ENCODE assay signal across 8 mouse cellular contexts in the genomic region with DNA sequence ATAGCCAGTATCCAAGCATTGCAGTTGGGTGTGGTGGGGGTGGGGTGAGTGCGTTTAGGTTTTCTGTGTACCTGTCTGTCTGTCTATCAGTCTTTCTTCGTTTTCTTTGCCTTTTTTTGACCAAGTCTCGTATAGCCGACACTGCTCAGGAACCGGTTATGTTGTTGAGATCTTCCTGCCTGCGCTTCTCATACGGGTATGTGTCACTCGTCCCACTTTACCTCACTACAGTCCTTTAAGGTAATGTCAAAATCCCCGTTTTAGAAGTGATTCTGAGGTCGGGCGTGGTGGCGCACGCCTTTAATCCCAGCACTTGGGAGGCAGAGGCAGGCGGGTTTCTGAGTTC. TPM values are rescaled to one million over a fixed set of nuclear protein-coding genes. Genes with fewer than 3 reads are reported as not detected.
DNase-seq lines count a peak whose midpoint lies in the region; ATAC-seq and TF ChIP-seq lines count a peak whose summit lies in the region.

No protein-coding gene starts in this region.

- DNase-seq in kidney, postnatal 10 days = no peak
- DNase-seq in hindbrain, embryonic 14.5 days (ENCODE audit: low spot score) = no peak
- no peak for DNase-seq in midbrain, embryonic 14.5 days
- no peak for DNase-seq in c-Kit-positive CD71-positive TER-119-positive erythroid progenitor cells, embryonic 14.5 days (ENCODE audit: low spot score)
- no peak for DNase-seq in embryo, embryonic 9.5 days (ENCODE audit: extremely low spot score)
- DNase-seq in kidney, adult 11 months = no peak

- 0 out of 2 replicates have a peak, but pooled peaks cover 9% of the 10 kb centered on the region for H3K4me1 ChIP-seq in kidney, embryonic 15.5 days
- H3K4me1 ChIP-seq in bone marrow macrophage, adult 2 months (ENCODE audit: control insufficient read depth, insufficient read depth, low read length) = peaks cover 13% of the 10 kb centered on the region
- peaks cover 4% of the 10 kb centered on the region; the same call in 1 of the 2 replicates for H3K4me1 ChIP-seq in hindbrain, embryonic 14.5 days (replicated peaks; ENCODE audit: control insufficient read depth, insufficient read depth, low read length)
- H3K4me1 ChIP-seq in midbrain, embryonic 14.5 days (ENCODE audit: control insufficient read depth, insufficient read depth, low read length) = no peaks in the 10 kb centered on the region; the same call in 1 of the 2 replicates

- peak overlapping the region; percentile 64 for H3K9ac ChIP-seq in kidney, embryonic 15.5 days
- H3K9ac ChIP-seq in hindbrain, embryonic 14.5 days = peak overlapping the region; percentile 55
- peak overlapping the region; percentile 71; the same call in 1 of the 2 replicates for H3K9ac ChIP-seq in midbrain, embryonic 14.5 days (replicated peaks; ENCODE audit: low read length)

- H3K4me2 ChIP-seq in kidney, embryonic 15.5 days = peak overlapping the region; percentile 79
- H3K4me2 ChIP-seq in hindbrain, embryonic 14.5 days (replicated peaks) = peak overlapping the region; percentile 55
- H3K4me2 ChIP-seq in midbrain, embryonic 14.5 days (ENCODE audit: low read length) = peak overlapping the region; percentile 57

- WGBS in kidney, embryonic 15.5 days = 9% methylated on average over 14 of the region's 14 CpGs
- WGBS in hindbrain, embryonic 14.5 days = 11% methylated on average over 14 of the region's 14 CpGs
- WGBS in midbrain, embryonic 14.5 days = 15% methylated on average over 14 of the region's 14 CpGs

- H3K36me3 ChIP-seq in kidney, embryonic 15.5 days = no peaks in the 10 kb centered on the region
- no peaks in the 10 kb centered on the region for H3K36me3 ChIP-seq in hindbrain, embryonic 14.5 days (replicated peaks; ENCODE audit: control insufficient read depth, insufficient read depth)
- H3K36me3 ChIP-seq in midbrain, embryonic 14.5 days (ENCODE audit: control insufficient read depth, insufficient read depth, low read length) = no peaks in the 10 kb centered on the region

- no peak for TF ChIP-seq CTCF in bone marrow macrophage, adult 2 months (IDR thresholded peaks at IDR 0.05; ENCODE audit: low read depth, low read length)

- no peak for TF ChIP-seq POLR2A in bone marrow macrophage, adult 2 months (IDR thresholded peaks at IDR 0.05; ENCODE audit: borderline replicate concordance, low read depth, low read length)

- no peaks in the 10 kb centered on the region for H3K27me3 ChIP-seq in kidney, embryonic 15.5 days
- H3K27me3 ChIP-seq in hindbrain, embryonic 14.5 days (ENCODE audit: control insufficient read depth, insufficient read depth, low read length) = no peaks in the 10 kb centered on the region
- H3K27me3 ChIP-seq in midbrain, embryonic 14.5 days (ENCODE audit: control insufficient read depth, insufficient read depth, low read length) = no peaks in the 10 kb centered on the region

- H3K9me3 ChIP-seq in kidney, embryonic 15.5 days (replicated peaks) = no peaks in the 10 kb centered on the region
- no peaks in the 10 kb centered on the region for H3K9me3 ChIP-seq in hindbrain, embryonic 14.5 days (ENCODE audit: control insufficient read depth, low read length)
- no peaks in the 10 kb centered on the region for H3K9me3 ChIP-seq in midbrain, embryonic 14.5 days (ENCODE audit: control insufficient read depth, low read length)

- no peak overlapping the region for H3K27ac ChIP-seq in kidney, embryonic 15.5 days
- H3K27ac ChIP-seq in bone marrow macrophage, adult 2 months (ENCODE audit: insufficient read depth, low read depth, low read length) = no peak overlapping the region
- H3K27ac ChIP-seq in hindbrain, embryonic 14.5 days = no peak overlapping the region
- H3K27ac ChIP-seq in midbrain, embryonic 14.5 days (replicated peaks; ENCODE audit: low read depth, low read length) = 0 out of 2 replicates have a peak overlapping the region, but pooled peaks have one; percentile 87

- peak overlapping the region; percentile 66 for H3K4me3 ChIP-seq in kidney, embryonic 15.5 days (replicated peaks)
- peak overlapping the region; percentile 81 for H3K4me3 ChIP-seq in bone marrow macrophage, adult 2 months (ENCODE audit: insufficient read depth, low read length)
- peak overlapping the region; percentile 50 for H3K4me3 ChIP-seq in hindbrain, embryonic 14.5 days (replicated peaks; ENCODE audit: low read length)
- H3K4me3 ChIP-seq in midbrain, embryonic 14.5 days (replicated peaks; ENCODE audit: low read depth, low read length) = peak overlapping the region; percentile 70

- ATAC-seq in kidney, embryonic 15.5 days (replicated peaks; ENCODE audit: low FRiP score) = no peak; the same call in 1 of the 2 replicates
- peak; percentile 75 for ATAC-seq in hindbrain, embryonic 14.5 days (ENCODE audit: low FRiP score)
- peak; percentile 57; the same call in 1 of the 2 replicates for ATAC-seq in midbrain, embryonic 14.5 days (ENCODE audit: low FRiP score, low TSS enrichment)

RNA-seq across cellular contexts. Expression of gene Ccdc28a, which starts 0.6 kb away (rescaled TPM):
- 14.4 and 16.1 TPM in 2 replicates for polyA plus RNA-seq in kidney, embryonic 15.5 days (2015; fragmentation: Nextera tagmentation; extraction: Ambion mirVana)
- polyA plus RNA-seq in bone marrow macrophage, adult 2 months (2012; ENCODE audit: insufficient read depth, insufficient read length, missing spikeins) = 15.7 and 18.7 TPM in 2 replicates
- 4.8 and 7.0 TPM in 2 replicates for polyA plus RNA-seq in hindbrain, embryonic 14.5 days (2014; fragmentation: Nextera tagmentation; extraction: Ambion mirVana)
- polyA plus RNA-seq in midbrain, embryonic 14.5 days (2014; fragmentation: Nextera tagmentation; extraction: Ambion mirVana) = 7.9 and 8.3 TPM in 2 replicates

RNA-seq across cellular contexts. Expression of gene Ect2l, which starts 24.7 kb away (rescaled TPM):
- 0.38 and 0.55 TPM in 2 replicates for polyA plus RNA-seq in kidney, embryonic 15.5 days (2015; fragmentation: Nextera tagmentation; extraction: Ambion mirVana)
- not detected in 2 replicates for polyA plus RNA-seq in bone marrow macrophage, adult 2 months (2012; ENCODE audit: insufficient read depth, insufficient read length, missing spikeins)
- 0.33 and 0.51 TPM in 2 replicates for polyA plus RNA-seq in hindbrain, embryonic 14.5 days (2014; fragmentation: Nextera tagmentation; extraction: Ambion mirVana)
- 0.25 and 0.73 TPM in 2 replicates for polyA plus RNA-seq in midbrain, embryonic 14.5 days (2014; fragmentation: Nextera tagmentation; extraction: Ambion mirVana)
